Mouse (Mus musculus): ENCODE measurements around the gene C1qtnf1. TPM values are rescaled to one million over a fixed set of nuclear protein-coding genes. Genes with fewer than 3 reads are reported as not detected.

Gene C1qtnf1
- total RNA-seq, 1 experiment from 2014 or later: not detected

Other genes starting within 250 kb of the C1qtnf1 start
- 31.0 and 48.1 TPM in 2 replicates for gene Cyth1, start 179.6 kb upstream of the C1qtnf1 start, total RNA-seq (2017)
- gene Usp36, start 138.0 kb upstream of the C1qtnf1 start, total RNA-seq (2017): 20.8 and 22.6 TPM in 2 replicates
- 1.5 and 1.8 TPM in 2 replicates for gene Cep295nl, start 85.7 kb upstream of the C1qtnf1 start, total RNA-seq (2017)
- gene Timp2, start 72.5 kb upstream of the C1qtnf1 start, total RNA-seq (2017): 23.0 TPM in 2 replicates
- gene Lgals3bp, start 26.1 kb upstream of the C1qtnf1 start, total RNA-seq (2017): 133 and 164 TPM in 2 replicates
- 19.4 and 22.5 TPM in 2 replicates for gene Cant1, start 9.1 kb upstream of the C1qtnf1 start, total RNA-seq (2017)
- gene Engase, start 48.6 kb downstream of the C1qtnf1 start, total RNA-seq (2017): 5.9 and 6.7 TPM in 2 replicates

Data from hematopoietic stem cell, adult 5-6 weeks (primary cell).